Comparison of ENCODE assay signal across 15 mouse cellular contexts in the genomic region with DNA sequence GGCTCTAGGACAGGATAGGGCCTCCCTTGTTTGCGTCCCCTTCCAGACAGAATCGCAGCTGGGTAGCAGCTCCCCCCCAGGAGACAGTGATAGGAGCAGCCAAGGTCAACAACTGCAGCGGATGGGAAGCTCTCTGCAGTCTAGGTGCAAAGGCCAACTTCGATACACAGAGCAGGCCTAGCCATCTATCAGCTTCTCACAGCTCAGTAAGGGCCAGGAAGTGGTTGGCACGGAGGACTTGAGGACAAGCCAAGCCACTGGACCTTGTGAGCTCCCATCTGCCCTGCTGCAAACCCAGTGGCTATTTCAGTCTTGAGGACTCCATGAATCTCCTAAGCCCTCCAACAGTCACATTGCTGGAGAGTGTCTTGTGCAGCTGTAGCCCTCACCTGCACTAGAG. TPM values are rescaled to one million over a fixed set of nuclear protein-coding genes. Genes with fewer than 3 reads are reported as not detected.
DNase-seq lines count a peak whose midpoint lies in the region; ATAC-seq and TF ChIP-seq lines count a peak whose summit lies in the region.
"Had no signal": no experiment of that assay in that cellular context is flagged by ENCODE, and none has a peak within 500 bp of the region (broad histone marks: within the 10 kb centered on the region; RNA-seq: fewer than 3 reads in every experiment).

No protein-coding gene starts in this region.

- H3K27me3 ChIP-seq in hindbrain, embryonic 12.5 days = no peaks in the 10 kb centered on the region
- no peaks in the 10 kb centered on the region for H3K27me3 ChIP-seq in hindbrain, embryonic 13.5 days
- H3K27me3 ChIP-seq in midbrain, postnatal 0 days (ENCODE audit: insufficient read depth, low read length) = no peaks in the 10 kb centered on the region
- H3K27me3 ChIP-seq: heart, embryonic 13.5 days; Patski had no signal

- H3K27ac ChIP-seq in hindbrain, embryonic 12.5 days = no peak overlapping the region
- H3K27ac ChIP-seq in hindbrain, embryonic 13.5 days = no peak overlapping the region
- H3K27ac ChIP-seq in midbrain, postnatal 0 days (ENCODE audit: low read depth, low read length) = no peak overlapping the region
- H3K27ac ChIP-seq: forebrain, embryonic 10.5 days; heart, embryonic 13.5 days had no signal

- H3K36me3 ChIP-seq in hindbrain, embryonic 12.5 days = peaks cover 74% of the 10 kb centered on the region
- H3K36me3 ChIP-seq in hindbrain, embryonic 13.5 days = peaks cover 77% of the 10 kb centered on the region
- H3K36me3 ChIP-seq in midbrain, postnatal 0 days (ENCODE audit: insufficient read depth, low read length) = peaks cover 71% of the 10 kb centered on the region

- WGBS in hindbrain, embryonic 12.5 days = 85% methylated on average over 5 of the region's 5 CpGs
- 86% methylated on average over 5 of the region's 5 CpGs for WGBS in hindbrain, embryonic 13.5 days
- 81% methylated on average over 5 of the region's 5 CpGs for WGBS in midbrain, postnatal 0 days

- TF ChIP-seq CTCF in midbrain, postnatal 0 days (IDR thresholded peaks at IDR 0.05) = no peak

- H3K4me3 ChIP-seq in hindbrain, embryonic 12.5 days = no peak overlapping the region
- no peak overlapping the region for H3K4me3 ChIP-seq in hindbrain, embryonic 13.5 days
- H3K4me3 ChIP-seq in midbrain, postnatal 0 days (ENCODE audit: low read depth, low read length) = no peak overlapping the region
- H3K4me3 ChIP-seq: forebrain, embryonic 10.5 days; heart, embryonic 13.5 days had no signal

- H3K9me3 ChIP-seq in hindbrain, embryonic 12.5 days (replicated peaks) = no peaks in the 10 kb centered on the region
- no peaks in the 10 kb centered on the region for H3K9me3 ChIP-seq in hindbrain, embryonic 13.5 days
- H3K9me3 ChIP-seq in midbrain, postnatal 0 days (ENCODE audit: low read length) = no peaks in the 10 kb centered on the region
- H3K9me3 ChIP-seq: forebrain, embryonic 10.5 days; heart, embryonic 13.5 days had no signal

- H3K9ac ChIP-seq in hindbrain, embryonic 12.5 days = 0 out of 2 replicates have a peak overlapping the region, but pooled peaks have one; percentile 23
- H3K9ac ChIP-seq in hindbrain, embryonic 13.5 days = no peak overlapping the region
- H3K9ac ChIP-seq in midbrain, postnatal 0 days (replicated peaks; ENCODE audit: low read length, poor library complexity, severe bottlenecking) = no peak overlapping the region
- H3K9ac ChIP-seq: heart, embryonic 13.5 days had no signal

- peaks cover 1% of the 10 kb centered on the region; the same call in 1 of the 2 replicates for H3K4me1 ChIP-seq in hindbrain, embryonic 12.5 days
- H3K4me1 ChIP-seq in hindbrain, embryonic 13.5 days (replicated peaks) = peaks cover 10% of the 10 kb centered on the region
- H3K4me1 ChIP-seq in midbrain, postnatal 0 days (ENCODE audit: insufficient read depth, low read length) = 0 out of 2 replicates have a peak, but pooled peaks cover 1% of the 10 kb centered on the region

- DNase-seq in adipocyte (ENCODE audit: low spot score) = peak; percentile 34
- peak; percentile 70 for DNase-seq in heart, adult 9 months (ENCODE audit: low spot score in 2 of 2)
- peak; percentile 72 to 84 for DNase-seq in kidney, postnatal 36 days
- DNase-seq in midbrain, postnatal 0 days (ENCODE audit: low spot score) = no peak
- no peak for DNase-seq in ovary, adult 18-20 months (ENCODE audit: low spot score)
- no peak for DNase-seq in cerebellum, adult 9-11 months
- DNase-seq: adrenal gland, adult 8-10 months; embryo, embryonic 11 days; left cerebral cortex, postnatal 4 days had no signal

- no peak for ATAC-seq in hindbrain, embryonic 12.5 days (ENCODE audit: low FRiP score)
- ATAC-seq in hindbrain, embryonic 13.5 days (ENCODE audit: low FRiP score) = no peak
- ATAC-seq in midbrain, postnatal 0 days (ENCODE audit: low FRiP score) = no peak
- ATAC-seq: intestine, embryonic 16.5 days; Patski had no signal

- H3K4me2 ChIP-seq in hindbrain, embryonic 12.5 days (replicated peaks) = no peak overlapping the region
- no peak overlapping the region for H3K4me2 ChIP-seq in hindbrain, embryonic 13.5 days
- H3K4me2 ChIP-seq in midbrain, postnatal 0 days (ENCODE audit: low read depth, low read length, poor library complexity, severe bottlenecking) = no peak overlapping the region
- H3K4me2 ChIP-seq: heart, embryonic 13.5 days had no signal

RNA-seq across cellular contexts. Expression of gene Inpp5e, which starts 9.4 kb away (rescaled TPM):
- 31.4 and 35.4 TPM in 2 replicates for polyA plus RNA-seq in hindbrain, embryonic 12.5 days (2016; fragmentation: Nextera tagmentation; extraction: Ambion mirVana)
- polyA plus RNA-seq in hindbrain, embryonic 13.5 days (2015; fragmentation: Nextera tagmentation; extraction: Ambion mirVana) = 24.9 and 27.0 TPM in 2 replicates
- 29.0 and 32.2 TPM in 2 replicates for total RNA-seq in midbrain, postnatal 0 days (2014; rRNA removed)
- polyA plus RNA-seq in midbrain, postnatal 0 days (2015; fragmentation: Nextera tagmentation; extraction: Ambion mirVana) = 16.5 and 18.2 TPM in 2 replicates

RNA-seq across cellular contexts. Expression of gene Pmpca, which starts 10.5 kb away (rescaled TPM):
- polyA plus RNA-seq in hindbrain, embryonic 12.5 days (2016; fragmentation: Nextera tagmentation; extraction: Ambion mirVana) = 107 and 110 TPM in 2 replicates
- polyA plus RNA-seq in hindbrain, embryonic 13.5 days (2015; fragmentation: Nextera tagmentation; extraction: Ambion mirVana) = 94.3 and 95.6 TPM in 2 replicates
- total RNA-seq in midbrain, postnatal 0 days (2014; rRNA removed) = 64.8 and 71.1 TPM in 2 replicates
- 85.1 and 91.9 TPM in 2 replicates for polyA plus RNA-seq in midbrain, postnatal 0 days (2015; fragmentation: Nextera tagmentation; extraction: Ambion mirVana)

RNA-seq across cellular contexts. Expression of gene Entr1, which starts 10.5 kb away (rescaled TPM):
- polyA plus RNA-seq in hindbrain, embryonic 12.5 days (2016; fragmentation: Nextera tagmentation; extraction: Ambion mirVana) = 179 and 188 TPM in 2 replicates
- 154 and 162 TPM in 2 replicates for polyA plus RNA-seq in hindbrain, embryonic 13.5 days (2015; fragmentation: Nextera tagmentation; extraction: Ambion mirVana)
- 157 and 162 TPM in 2 replicates for total RNA-seq in midbrain, postnatal 0 days (2014; rRNA removed)
- 144 and 156 TPM in 2 replicates for polyA plus RNA-seq in midbrain, postnatal 0 days (2015; fragmentation: Nextera tagmentation; extraction: Ambion mirVana)

RNA-seq across cellular contexts. Expression of gene Snapc4, which starts 19.2 kb away (rescaled TPM):
- 36.2 and 37.3 TPM in 2 replicates for polyA plus RNA-seq in hindbrain, embryonic 12.5 days (2016; fragmentation: Nextera tagmentation; extraction: Ambion mirVana)
- polyA plus RNA-seq in hindbrain, embryonic 13.5 days (2015; fragmentation: Nextera tagmentation; extraction: Ambion mirVana) = 27.8 and 35.2 TPM in 2 replicates
- 44.7 and 66.4 TPM in 2 replicates for total RNA-seq in midbrain, postnatal 0 days (2014; rRNA removed)
- polyA plus RNA-seq in midbrain, postnatal 0 days (2015; fragmentation: Nextera tagmentation; extraction: Ambion mirVana) = 27.8 and 29.1 TPM in 2 replicates

RNA-seq across cellular contexts. Expression of gene Card9, which starts 38.9 kb away (rescaled TPM):
- 0.78 and 1.1 TPM in 2 replicates for polyA plus RNA-seq in hindbrain, embryonic 12.5 days (2016; fragmentation: Nextera tagmentation; extraction: Ambion mirVana)
- polyA plus RNA-seq in hindbrain, embryonic 13.5 days (2015; fragmentation: Nextera tagmentation; extraction: Ambion mirVana) = 1.3 and 1.6 TPM in 2 replicates
- total RNA-seq in midbrain, postnatal 0 days (2014; rRNA removed) = 7.0 and 11.9 TPM in 2 replicates
- polyA plus RNA-seq in midbrain, postnatal 0 days (2015; fragmentation: Nextera tagmentation; extraction: Ambion mirVana) = 1.4 and 1.6 TPM in 2 replicates

Comparison
In these comparisons a context has a peak if more than half of its experiments do, and no peak if none do; other contexts are left out.
1. DNase-seq: peak in adipocyte (single experiment), heart, adult 9 months (2 of 2) and kidney, postnatal 36 days (2 of 2); none in midbrain, postnatal 0 days (single experiment), ovary, adult 18-20 months (single experiment) and cerebellum, adult 9-11 months (single experiment).